Mouse (Mus musculus) spleen, postnatal 10 days (tissue): ENCODE data around the gene Kif16b.

ENCODE experiments used
- DNase-seq, 2 experiments: peaks; one replicate each; pipeline ENCODE4 v3.0.0; 2021 to 2022; ENCODE audit warnings: low spot score in 2 of 2

The Kif16b gene

GRCm38 (mm10) chr2:142734046-142734445 is 167.3 kb downstream of the Kif16b start:
- DNase-seq = no peak

GRCm38 (mm10) chr2:142732370-142732769 is 169.0 kb downstream of the Kif16b start:
- DNase-seq = no peak

- DNase-seq = no peak
Measured at GRCm38 (mm10) chr2:142731778-142732092, 169.6 kb downstream of the Kif16b start.

- DNase-seq = no peak
Measured at GRCm38 (mm10) chr2:142731016-142731777, 170.1 kb downstream of the Kif16b start.

- no peak for DNase-seq
Measured at GRCm38 (mm10) chr2:142724215-142725001, 176.9 kb downstream of the Kif16b start.

DNA sequence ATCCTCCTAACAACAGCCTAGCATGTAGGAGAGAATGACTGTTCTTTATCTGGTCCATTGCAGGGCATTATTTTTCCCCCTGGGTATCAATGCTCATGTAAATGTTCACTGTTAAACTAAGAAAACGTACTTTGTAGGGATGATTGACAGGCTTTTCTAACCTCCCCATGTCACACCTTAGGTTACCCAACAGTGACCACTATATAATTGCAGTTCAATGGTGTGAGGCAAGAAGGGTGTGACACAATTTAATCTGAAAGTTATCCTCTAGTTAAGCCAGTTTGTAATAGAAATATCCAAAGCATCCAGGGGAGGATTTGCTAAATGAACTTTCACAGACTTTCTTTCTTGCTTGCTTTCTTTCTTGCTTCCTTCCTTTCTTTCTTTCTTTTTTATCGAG is 181.2 kb downstream of the Kif16b start:
- no peak for DNase-seq

- DNase-seq = no peak
Measured at GRCm38 (mm10) chr2:142718998-142719397, 182.3 kb downstream of the Kif16b start.

GRCm38 (mm10) chr2:142717591-142717990 is 183.7 kb downstream of the Kif16b start:
- no peak for DNase-seq

- no peak for DNase-seq
Measured at GRCm38 (mm10) chr2:142715912-142716260, 185.4 kb downstream of the Kif16b start.

DNA sequence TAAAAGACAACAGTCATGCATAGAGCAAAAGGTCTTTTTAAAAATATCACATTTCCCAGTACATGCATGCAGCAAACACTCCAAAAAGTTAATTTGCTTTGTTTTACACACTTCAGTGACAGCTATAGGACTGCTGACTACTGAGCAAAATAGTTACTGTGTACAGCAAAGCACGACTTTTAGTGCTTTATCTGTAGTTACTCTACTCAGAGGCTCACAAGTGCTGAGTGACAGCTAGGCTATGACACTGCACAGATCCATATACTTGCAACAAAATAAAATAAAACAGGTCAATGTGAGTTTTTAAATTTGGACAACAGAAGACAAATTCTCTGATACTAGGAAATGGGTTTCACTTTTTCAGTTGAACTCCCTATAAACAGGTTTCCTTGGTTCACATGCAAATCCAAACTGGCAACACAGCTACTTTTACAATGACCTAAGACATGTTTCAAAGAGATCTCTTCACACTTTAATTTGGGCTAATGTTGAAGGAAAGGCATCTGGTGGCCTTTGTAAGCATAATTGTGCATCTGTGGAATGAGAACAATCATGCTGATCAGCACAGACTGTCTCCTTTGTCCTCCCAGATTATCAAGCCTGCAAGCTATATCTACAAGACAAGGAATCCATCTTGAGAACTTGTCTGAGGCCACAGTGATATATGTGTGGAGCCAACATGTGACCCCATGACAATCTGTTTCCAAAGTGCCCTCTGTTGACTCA is 186.0 kb downstream of the Kif16b start:
- DNase-seq = no peak

GRCm38 (mm10) chr2:142712727-142713126 is 188.6 kb downstream of the Kif16b start:
- no peak for DNase-seq

GRCm38 (mm10) chr2:142709326-142709725 is 192.0 kb downstream of the Kif16b start:
- DNase-seq = no peak

- no peak for DNase-seq
Measured at GRCm38 (mm10) chr2:142700689-142701088, 200.6 kb downstream of the Kif16b start.

- DNase-seq = no peak
Measured at GRCm38 (mm10) chr2:142698650-142699049, 202.7 kb downstream of the Kif16b start.

DNA sequence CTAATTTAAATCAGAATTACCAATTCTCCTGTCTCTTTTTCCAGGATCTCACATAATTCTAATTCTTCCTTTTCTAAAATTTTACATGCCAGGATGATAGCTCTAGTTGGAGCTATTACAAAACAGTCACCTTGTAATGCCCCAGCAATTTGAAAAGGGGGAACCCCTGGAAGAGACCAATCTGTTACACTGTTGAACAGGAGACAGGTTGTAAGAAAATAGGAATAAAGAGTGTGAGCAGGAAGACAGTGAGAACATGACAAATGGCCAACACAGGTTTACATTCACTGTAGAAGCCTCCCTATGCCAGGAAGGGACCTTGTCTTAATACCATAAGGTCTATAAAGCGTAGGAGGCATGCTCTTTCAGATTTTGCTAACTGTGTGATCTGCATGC is 206.4 kb downstream of the Kif16b start:
- no peak for DNase-seq

- no peak for DNase-seq
Measured at GRCm38 (mm10) chr2:142694019-142694935, 207.1 kb downstream of the Kif16b start.

DNA sequence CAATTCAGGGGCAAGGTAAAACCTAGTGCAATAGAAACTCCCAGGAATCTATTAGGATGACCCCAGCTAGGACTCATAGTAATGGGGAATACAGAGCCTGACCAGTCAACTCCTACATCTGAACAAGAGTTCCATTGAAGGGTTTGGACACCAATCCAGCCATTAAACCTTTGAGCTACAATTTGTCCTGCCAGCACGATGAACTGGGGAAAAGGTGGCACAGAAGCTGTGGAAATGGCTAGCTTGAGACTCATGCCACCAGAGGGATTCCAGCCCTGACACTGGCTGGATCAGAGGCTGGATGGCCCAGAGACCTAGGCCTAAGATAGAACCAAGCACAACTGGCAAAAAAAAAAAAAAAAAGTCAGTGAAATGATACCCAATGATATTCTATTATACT is 207.9 kb downstream of the Kif16b start:
- DNase-seq = no peak

DNA sequence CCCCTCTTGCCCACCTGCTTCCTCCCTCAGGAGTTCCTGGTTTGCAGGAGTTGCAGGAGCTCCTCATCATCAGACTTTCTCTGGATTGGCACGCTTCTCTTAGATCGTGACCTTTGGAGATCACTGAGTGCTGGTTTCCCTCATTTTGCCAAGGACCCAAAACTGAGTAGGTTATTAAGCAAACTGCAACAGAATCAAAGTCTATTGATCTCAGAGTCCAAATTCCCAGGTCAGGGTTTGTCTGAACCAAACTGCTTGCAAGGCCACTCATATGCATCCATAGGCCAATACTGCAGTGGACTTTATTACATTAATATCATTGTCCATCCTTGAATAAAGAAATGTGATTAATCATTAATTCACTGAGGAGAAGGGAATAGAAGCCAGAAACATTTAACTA is 211.8 kb downstream of the Kif16b start:
- DNase-seq = no peak

GRCm38 (mm10) chr2:142687936-142688514 is 213.3 kb downstream of the Kif16b start:
- no peak for DNase-seq

GRCm38 (mm10) chr2:142682965-142683709 is 218.2 kb downstream of the Kif16b start:
- DNase-seq = no peak

DNA sequence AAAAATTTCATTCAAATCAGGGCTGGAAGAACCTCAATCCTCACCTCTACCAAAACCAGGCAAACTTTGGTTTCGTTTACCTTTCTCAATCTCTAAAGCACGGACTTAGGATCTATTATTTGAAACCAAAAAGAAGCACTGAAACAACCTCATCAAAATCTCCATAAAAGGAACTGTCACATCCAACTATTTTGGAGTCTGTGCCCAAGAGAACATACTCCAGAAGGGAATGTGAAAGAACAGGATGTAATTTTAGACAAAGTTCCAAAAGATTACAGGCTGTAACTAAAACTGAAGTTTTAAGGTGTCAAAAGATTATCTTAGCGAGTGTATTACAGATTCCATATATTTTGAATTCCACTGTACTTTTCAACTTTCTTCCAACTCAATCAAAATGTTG is 232.9 kb downstream of the Kif16b start:
- DNase-seq = no peak
